Comparison of ENCODE assay signal across 32 mouse cellular contexts in the genomic region with DNA sequence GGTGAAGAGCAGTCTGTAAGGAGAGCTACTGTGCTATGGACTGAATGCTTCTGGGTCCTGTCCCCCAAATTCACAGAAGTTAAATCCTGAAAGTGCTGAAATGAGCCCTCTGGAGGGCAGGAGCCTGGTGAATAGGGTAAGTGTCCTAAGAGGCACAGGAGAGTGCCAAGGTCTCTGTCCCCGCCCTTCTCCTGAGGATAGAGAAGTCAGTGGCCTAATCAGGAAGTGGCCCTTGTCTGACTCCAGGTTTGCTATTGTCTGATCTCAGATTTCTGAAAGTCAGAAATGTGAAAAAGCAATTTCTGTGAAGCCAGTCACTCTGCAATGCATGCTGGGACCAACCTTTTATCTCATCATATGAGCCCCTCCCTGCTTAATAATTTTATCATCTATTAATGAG. TPM values are rescaled to one million over a fixed set of nuclear protein-coding genes. Genes with fewer than 3 reads are reported as not detected.
DNase-seq lines count a peak whose midpoint lies in the region; ATAC-seq and TF ChIP-seq lines count a peak whose summit lies in the region.
"Had no signal": no experiment of that assay in that cellular context is flagged by ENCODE, and none has a peak within 500 bp of the region (broad histone marks: within the 10 kb centered on the region; RNA-seq: fewer than 3 reads in every experiment).

No protein-coding gene starts in this region.

- no peaks in the 10 kb centered on the region for H3K27me3 ChIP-seq in liver, embryonic 13.5 days
- H3K27me3 ChIP-seq in liver, postnatal 0 days (ENCODE audit: insufficient read depth, low read length) = no peaks in the 10 kb centered on the region
- no peaks in the 10 kb centered on the region for H3K27me3 ChIP-seq in MEL (ENCODE audit: control insufficient read depth in 1 of 2, insufficient read depth in 2 of 2, low read length in 2 of 2)
- no peaks in the 10 kb centered on the region for H3K27me3 ChIP-seq in embryonic facial prominence, embryonic 13.5 days
- no peaks in the 10 kb centered on the region for H3K27me3 ChIP-seq in hindbrain, embryonic 12.5 days
- H3K27me3 ChIP-seq: CH12.LX; embryonic facial prominence, embryonic 15.5 days; heart, embryonic 12.5 days; intestine, embryonic 15.5 days; neural tube, embryonic 13.5 days had no signal

- H3K9me3 ChIP-seq in liver, embryonic 13.5 days (replicated peaks) = no peaks in the 10 kb centered on the region
- H3K9me3 ChIP-seq in liver, postnatal 0 days (ENCODE audit: low read length) = no peaks in the 10 kb centered on the region
- no peaks in the 10 kb centered on the region for H3K9me3 ChIP-seq in MEL (replicated peaks; ENCODE audit: insufficient read depth, low read length)
- H3K9me3 ChIP-seq in embryonic facial prominence, embryonic 13.5 days = 0 out of 2 replicates have a peak, but pooled peaks cover 2% of the 10 kb centered on the region
- H3K9me3 ChIP-seq in hindbrain, embryonic 12.5 days (replicated peaks) = no peaks in the 10 kb centered on the region
- H3K9me3 ChIP-seq: embryonic facial prominence, embryonic 15.5 days; forebrain, embryonic 12.5 days; intestine, embryonic 15.5 days; limb, embryonic 12.5 days; midbrain, embryonic 12.5 days; neural tube, embryonic 13.5 days had no signal

- TF ChIP-seq CTCF in liver, postnatal 0 days (IDR thresholded peaks at IDR 0.05; ENCODE audit: low read depth) = no peak
- TF ChIP-seq CTCF in MEL (IDR thresholded peaks at IDR 0.05 in 2 of 3, conservative IDR thresholded peaks at IDR 0.05 in 1 of 3; ENCODE audit: control insufficient read depth in 1 of 3, insufficient read depth in 1 of 3, low read depth in 2 of 3, low read length in 3 of 3, poor library complexity in 1 of 3, severe bottlenecking in 1 of 3) = no peak

- no peak overlapping the region for H3K9ac ChIP-seq in liver, embryonic 13.5 days
- H3K9ac ChIP-seq in liver, postnatal 0 days (replicated peaks) = no peak overlapping the region
- no peak overlapping the region for H3K9ac ChIP-seq in MEL (ENCODE audit: control insufficient read depth, low read depth, low read length, poor library complexity, severe bottlenecking)
- H3K9ac ChIP-seq in embryonic facial prominence, embryonic 13.5 days = no peak overlapping the region
- no peak overlapping the region for H3K9ac ChIP-seq in hindbrain, embryonic 12.5 days
- H3K9ac ChIP-seq: embryonic facial prominence, embryonic 15.5 days; forebrain, embryonic 12.5 days; forebrain, postnatal 0 days; heart, embryonic 12.5 days; intestine, embryonic 15.5 days; limb, embryonic 12.5 days; midbrain, embryonic 12.5 days; neural tube, embryonic 13.5 days had no signal

- H3K4me1 ChIP-seq in liver, embryonic 13.5 days (replicated peaks) = peaks cover 89% of the 10 kb centered on the region
- peaks cover 10% of the 10 kb centered on the region; the same call in 1 of the 2 replicates for H3K4me1 ChIP-seq in liver, postnatal 0 days (ENCODE audit: insufficient read depth)
- H3K4me1 ChIP-seq in MEL (ENCODE audit: control insufficient read depth in 1 of 2, insufficient read depth in 2 of 2, low read length in 2 of 2) = peaks cover 11 to 26% of the 10 kb centered on the region in 2 experiments
- peaks cover 41% of the 10 kb centered on the region for H3K4me1 ChIP-seq in embryonic facial prominence, embryonic 13.5 days
- peaks cover 18% of the 10 kb centered on the region for H3K4me1 ChIP-seq in hindbrain, embryonic 12.5 days

- TF ChIP-seq RAD21 in MEL (IDR thresholded peaks at IDR 0.05; ENCODE audit: low read depth, low read length) = no peak

- H3K4me3 ChIP-seq in liver, embryonic 13.5 days (replicated peaks) = no peak overlapping the region
- H3K4me3 ChIP-seq in liver, postnatal 0 days (ENCODE audit: low read depth, low read length) = no peak overlapping the region
- no peak overlapping the region for H3K4me3 ChIP-seq in MEL (ENCODE audit: control insufficient read depth in 1 of 2, insufficient read depth in 1 of 2, low read depth in 2 of 2, low read length in 2 of 2)
- H3K4me3 ChIP-seq in embryonic facial prominence, embryonic 13.5 days = no peak overlapping the region
- no peak overlapping the region for H3K4me3 ChIP-seq in hindbrain, embryonic 12.5 days
- H3K4me3 ChIP-seq: embryonic facial prominence, embryonic 15.5 days; forebrain, embryonic 12.5 days; heart, embryonic 12.5 days; intestine, embryonic 15.5 days; limb, embryonic 12.5 days; midbrain, embryonic 12.5 days; neural tube, embryonic 13.5 days had no signal

- WGBS in liver, embryonic 13.5 days (ENCODE audit: insufficient replicate concordance) = 54% methylated on average over 1 of the region's 1 CpGs
- WGBS in liver, postnatal 0 days (ENCODE audit: insufficient replicate concordance) = 53% methylated on average over 1 of the region's 1 CpGs
- 35% methylated on average over 1 of the region's 1 CpGs for WGBS in embryonic facial prominence, embryonic 13.5 days
- 55% methylated on average over 1 of the region's 1 CpGs for WGBS in hindbrain, embryonic 12.5 days

- intact Hi-C loops in left cerebral cortex, postnatal 36 days (cut with DNase I) = no loop called here

- no peak for TF ChIP-seq POLR2A in MEL (IDR thresholded peaks at IDR 0.05; ENCODE audit: control insufficient read depth in 1 of 2, insufficient read depth in 1 of 2, low read depth in 1 of 2, low read length in 2 of 2, poor library complexity in 1 of 2)

- no peak overlapping the region for H3K4me2 ChIP-seq in liver, embryonic 13.5 days
- no peak overlapping the region for H3K4me2 ChIP-seq in liver, postnatal 0 days (ENCODE audit: low read depth, low read length)
- no peak overlapping the region for H3K4me2 ChIP-seq in embryonic facial prominence, embryonic 13.5 days
- no peak overlapping the region for H3K4me2 ChIP-seq in hindbrain, embryonic 12.5 days (replicated peaks)
- H3K4me2 ChIP-seq: embryonic facial prominence, embryonic 15.5 days; forebrain, embryonic 12.5 days; heart, embryonic 12.5 days; intestine, embryonic 15.5 days; limb, embryonic 12.5 days; midbrain, embryonic 12.5 days; neural tube, embryonic 13.5 days had no signal

- DNase-seq in liver, embryonic 13.5 days = no peak
- DNase-seq in liver, postnatal 0 days = no peak
- DNase-seq in 3T3-L1 (ENCODE audit: low read depth, low spot score) = peak; percentile 11
- DNase-seq in MEL (ENCODE audit: low read depth, low spot score) = peak; percentile 53
- no peak for DNase-seq in left cerebral cortex, postnatal 36 days (ENCODE audit: low spot score in 2 of 2)
- no peak for DNase-seq in kidney, postnatal 25 days
- DNase-seq: adrenal gland, adult 8-10 months; cerebellum, adult 11 months; cerebellum, adult 9-10 months; cerebellum, postnatal 36 days; embryo, embryonic 11 days; forebrain, postnatal 0 days; gastrocnemius, postnatal 10 days; heart, postnatal 10 days; kidney, adult 9 months; kidney, postnatal 10 days; layer of hippocampus, adult 9-11 months; lung, adult 18-20 months; lung, postnatal 4 days; right cerebral cortex, postnatal 4 days had no signal

- peaks cover 81% of the 10 kb centered on the region for H3K36me3 ChIP-seq in liver, embryonic 13.5 days
- peaks cover 25% of the 10 kb centered on the region for H3K36me3 ChIP-seq in liver, postnatal 0 days (replicated peaks; ENCODE audit: insufficient read depth, low read length)
- H3K36me3 ChIP-seq in MEL (ENCODE audit: control insufficient read depth in 1 of 2, insufficient read depth in 2 of 2, low read length in 2 of 2) = peaks cover 0 to 20% of the 10 kb centered on the region in 2 experiments; a peak in 2 of 4 replicates
- H3K36me3 ChIP-seq in embryonic facial prominence, embryonic 13.5 days = peaks cover 20% of the 10 kb centered on the region
- H3K36me3 ChIP-seq in hindbrain, embryonic 12.5 days = no peaks in the 10 kb centered on the region
- H3K36me3 ChIP-seq: forebrain, embryonic 12.5 days; limb, embryonic 12.5 days; midbrain, embryonic 12.5 days had no signal

- ATAC-seq in liver, embryonic 13.5 days (ENCODE audit: low read depth) = no peak
- no peak for ATAC-seq in liver, postnatal 0 days
- ATAC-seq in embryonic facial prominence, embryonic 13.5 days (ENCODE audit: insufficient number of reproducible peaks, insufficient read depth, low FRiP score, low TSS enrichment, low read depth) = no peak
- no peak for ATAC-seq in hindbrain, embryonic 12.5 days (ENCODE audit: low FRiP score)
- ATAC-seq: forebrain, postnatal 0 days; hindbrain, embryonic 16.5 days; intestine, embryonic 15.5 days; lung, postnatal 0 days had no signal

- no peak for TF ChIP-seq EP300 in liver, postnatal 0 days (IDR thresholded peaks at IDR 0.05; ENCODE audit: low read depth)
- TF ChIP-seq EP300 in MEL (IDR thresholded peaks at IDR 0.05; ENCODE audit: low read depth in 1 of 2, low read length in 2 of 2) = no peak

- no peaks in the 10 kb centered on the region for H3K79me2 ChIP-seq in MEL (ENCODE audit: control insufficient read depth, insufficient read depth, low read length, poor library complexity)

- H3K27ac ChIP-seq in liver, embryonic 13.5 days = peak overlapping the region; percentile 68
- H3K27ac ChIP-seq in liver, postnatal 0 days (ENCODE audit: low read depth) = no peak overlapping the region
- H3K27ac ChIP-seq in MEL (ENCODE audit: control insufficient read depth, low read depth, low read length) = no peak overlapping the region
- peak overlapping the region; percentile 23; the same call in 1 of the 2 replicates for H3K27ac ChIP-seq in embryonic facial prominence, embryonic 13.5 days
- no peak overlapping the region for H3K27ac ChIP-seq in hindbrain, embryonic 12.5 days
- H3K27ac ChIP-seq: embryonic facial prominence, embryonic 15.5 days; forebrain, embryonic 12.5 days; intestine, embryonic 15.5 days; limb, embryonic 12.5 days; midbrain, embryonic 12.5 days; neural tube, embryonic 13.5 days had no signal

TF ChIP-seq in MEL, 35 proteins besides CTCF, POLR2A, EP300 and RAD21 (continues in another document):
- TF ChIP-seq MAFK (IDR thresholded peaks at IDR 0.05; ENCODE audit: borderline replicate concordance, low read depth, low read length) (no peak), SIN3A (IDR thresholded peaks at IDR 0.05; ENCODE audit: low read length) (no peak), TCF12 (IDR thresholded peaks at IDR 0.05; ENCODE audit: low read depth, low read length) (no peak), SMC3 (IDR thresholded peaks at IDR 0.05; ENCODE audit: low read depth, low read length) (no peak), ELF1 (IDR thresholded peaks at IDR 0.05; ENCODE audit: low read depth, low read length) (peak; percentile 66; the same call in 1 of the 2 replicates), GATA1 (IDR thresholded peaks at IDR 0.05; ENCODE audit: low read depth, low read length) (peak; percentile 8; the same call in 1 of the 2 replicates)

RNA-seq across cellular contexts. Expression of a gene that starts 7.2 kb away (rescaled TPM):
- polyA plus RNA-seq in liver, embryonic 13.5 days (2015; fragmentation: Nextera tagmentation; extraction: Ambion mirVana) = 27.5 and 28.8 TPM in 2 replicates
- polyA plus RNA-seq in liver, postnatal 0 days (2015; fragmentation: Nextera tagmentation; extraction: Ambion mirVana) = 6.6 and 9.9 TPM in 2 replicates
- total RNA-seq in MEL (2012; rRNA removed) = 21.1 and 22.9 TPM in 2 replicates
- polyA plus RNA-seq in MEL (2012; ENCODE audit: insufficient read depth in 1 of 2, insufficient read length in 2 of 2, low read depth in 1 of 2, low replicate concordance in 2 of 2, missing spikeins in 1 of 2) = 10 to 100 TPM in 1 of 2 experiments, not detected in 1; 18.8 TPM
- 25.3 and 26.1 TPM in 2 replicates for polyA plus RNA-seq in embryonic facial prominence, embryonic 13.5 days (2015; fragmentation: Nextera tagmentation; extraction: Ambion mirVana)
- total RNA-seq in left cerebral cortex, postnatal 36 days (2021) = 100 to 1,000 TPM; 224 to 248 TPM
- polyA plus RNA-seq in hindbrain, embryonic 12.5 days (2016; fragmentation: Nextera tagmentation; extraction: Ambion mirVana) = 12.2 and 16.3 TPM in 2 replicates

Comparison
In these comparisons a context has a peak if more than half of its experiments do, and no peak if none do; other contexts are left out.
1. H3K27ac ChIP-seq: peak in liver, embryonic 13.5 days (single experiment) and embryonic facial prominence, embryonic 13.5 days (single experiment); none in liver, postnatal 0 days (single experiment), MEL (single experiment) and hindbrain, embryonic 12.5 days (single experiment).
2. DNase-seq: peak in 3T3-L1 (single experiment) and MEL (single experiment); none in liver, embryonic 13.5 days (single experiment), liver, postnatal 0 days (single experiment), left cerebral cortex, postnatal 36 days (0 of 2) and kidney, postnatal 25 days (0 of 2).